Mouse (Mus musculus) inflammation-experienced regulatory T-cells, adult 16 weeks (primary cell): ENCODE data around the gene Arpc4. TPM values are rescaled to one million over a fixed set of nuclear protein-coding genes. Genes with fewer than 3 reads are reported as not detected.

Experiments
- polyA plus RNA-seq: library from polyadenylated mRNA; unstranded; fragments of 100-300 nt; shearing (Covaris generic); gene quantifications from one replicate; pipeline ENCODE4 v1.2.1, GENCODE M21; 2017

Gene Arpc4
- polyA plus RNA-seq, result 579 TPM

DNA sequence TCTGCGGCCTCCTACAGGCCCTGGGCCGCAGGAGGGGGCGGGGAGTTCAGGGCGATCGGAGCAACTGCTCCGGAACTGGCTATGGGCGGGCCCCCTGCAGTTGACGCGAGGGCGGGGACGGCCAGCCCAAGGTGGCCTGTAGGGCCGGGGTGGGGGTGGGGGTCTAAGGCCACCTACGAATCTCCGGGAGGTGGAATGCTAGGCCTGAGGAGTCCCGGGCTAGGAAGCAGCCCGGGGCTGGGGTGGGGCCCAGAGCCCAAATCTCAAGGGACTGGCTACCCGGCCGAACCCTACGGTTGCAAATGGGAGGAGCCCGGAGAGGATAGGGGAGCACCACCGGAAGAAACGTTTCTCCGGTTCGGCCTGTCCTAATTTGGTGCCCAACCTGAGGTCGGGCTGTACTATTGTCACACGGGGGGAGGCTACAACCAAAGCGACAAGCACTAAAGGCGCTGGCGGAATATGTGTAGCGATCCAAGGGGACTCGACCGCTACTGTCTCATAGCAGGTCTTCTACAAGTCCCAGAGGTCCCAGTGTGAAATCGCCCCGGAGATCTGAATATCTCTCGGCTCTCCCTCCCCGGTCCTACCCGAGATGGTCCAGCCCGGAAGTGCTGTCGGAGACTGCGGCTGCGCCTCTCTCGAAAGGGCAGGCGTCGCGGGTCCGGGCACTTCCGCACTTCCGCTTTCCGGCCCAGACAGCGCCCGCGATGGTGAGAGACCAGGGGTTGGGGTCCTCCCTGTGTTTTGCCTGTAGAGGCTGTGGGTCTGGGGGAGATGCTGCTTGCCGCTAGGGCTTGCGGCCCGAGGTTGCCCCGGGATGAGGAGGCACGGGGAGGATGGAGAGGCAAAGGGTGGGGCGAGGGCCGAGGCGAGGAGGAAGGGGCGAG is at the start of gene Arpc4, which contains the start of gene Tada3:
Arpc4 (plus strand) TSS at position 620 of the 890 bp plus-strand sequence.
Tada3 (minus strand) TSS at position 388 of the 890 bp plus-strand sequence.

GRCm38 (mm10) chr6:113343177-113344092 is 34.5 kb upstream of the Arpc4 start, which contains the start of gene Camk1:
Gene Camk1, minus strand, starts transcription at chr6:113343984.

DNA sequence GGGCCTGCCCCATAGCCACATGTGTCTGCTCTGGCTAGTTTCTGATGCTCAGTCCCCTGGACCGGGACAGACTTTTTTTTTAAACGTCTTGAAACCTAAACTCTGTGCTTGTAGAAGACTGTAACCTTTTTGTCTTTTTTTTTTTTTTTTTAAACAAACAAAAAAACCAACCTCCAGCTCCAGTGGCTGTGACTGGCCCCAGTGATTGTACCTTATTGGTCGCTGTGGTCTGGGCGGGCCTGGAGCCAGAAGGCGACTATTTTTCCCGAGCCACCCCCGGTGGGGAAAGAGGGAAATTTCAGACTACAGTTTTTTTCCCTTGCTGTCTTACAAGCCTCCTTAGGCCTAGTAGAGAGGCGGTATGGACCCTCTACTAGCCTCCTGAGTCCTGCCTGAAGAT is 11.0 kb downstream of the Arpc4 start, which contains the start of gene Ttll3:
Ttll3 (plus strand) TSS at position 301 of the 400 bp plus-strand sequence.

DNA sequence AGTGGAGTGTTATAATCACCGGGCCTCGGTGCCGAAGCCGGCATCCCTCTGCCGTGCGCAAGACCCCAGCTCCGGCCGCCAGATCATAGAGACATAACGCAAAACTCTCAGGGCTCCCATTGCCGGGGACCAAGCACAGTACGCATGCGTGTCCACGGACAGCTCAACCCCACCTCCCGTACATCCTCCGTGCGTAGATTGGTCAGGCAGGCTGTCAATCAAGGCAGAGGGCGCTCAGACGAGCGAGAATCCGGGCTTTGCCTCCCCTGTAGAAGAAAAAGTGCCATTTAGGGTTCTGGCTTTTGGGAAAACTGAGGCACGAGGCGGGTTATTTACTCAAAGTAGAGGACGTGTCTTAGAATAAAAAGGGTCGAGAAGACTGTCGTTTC is 41.3 kb downstream of the Arpc4 start, which contains the start of gene Rpusd3:
Rpusd3 (minus strand) TSS at position 142 of the 389 bp plus-strand sequence.

GRCm38 (mm10) chr6:113435664-113436205 is 57.8 kb downstream of the Arpc4 start, which contains the start of gene Cidec:
Gene Cidec, minus strand, starts transcription at chr6:113435760.

Other genes starting within 250 kb of the Arpc4 start
- gene Lhfpl4, start 182.7 kb upstream of the Arpc4 start, polyA plus RNA-seq, result 0.38 TPM
- 56.2 TPM for gene Mtmr14, start 140.3 kb upstream of the Arpc4 start, polyA plus RNA-seq
- gene Cpne9, start 95.8 kb upstream of the Arpc4 start, polyA plus RNA-seq, result not detected
- 54.8 TPM for gene Brpf1, start 71.0 kb upstream of the Arpc4 start, polyA plus RNA-seq
- 12.3 TPM for gene Ogg1, start 51.1 kb upstream of the Arpc4 start, polyA plus RNA-seq
- 5.9 TPM for gene Camk1, start 34.1 kb upstream of the Arpc4 start, polyA plus RNA-seq
- 70.9 TPM for gene Tada3, start 232 bp upstream of the Arpc4 start, polyA plus RNA-seq
- gene Ttll3, start 11.1 kb downstream of the Arpc4 start, polyA plus RNA-seq, result 16.4 TPM
- gene Rpusd3, start 41.2 kb downstream of the Arpc4 start, polyA plus RNA-seq, result 18.0 TPM
- gene Cidec, start 57.6 kb downstream of the Arpc4 start, polyA plus RNA-seq, result not detected
- 61.7 TPM for gene Jagn1, start 64.5 kb downstream of the Arpc4 start, polyA plus RNA-seq
- 0.29 TPM for gene Il17re, start 80.4 kb downstream of the Arpc4 start, polyA plus RNA-seq
- gene Il17rc, start 93.3 kb downstream of the Arpc4 start, polyA plus RNA-seq, result 0.27 TPM
- gene Creld1, start 105.2 kb downstream of the Arpc4 start, polyA plus RNA-seq, result 13.0 TPM
- 0.49 TPM for gene Prrt3, start 123.8 kb downstream of the Arpc4 start, polyA plus RNA-seq
- gene Emc3, start 153.5 kb downstream of the Arpc4 start, polyA plus RNA-seq, result 110 TPM
- 3.7 TPM for gene Fancd2, start 153.6 kb downstream of the Arpc4 start, polyA plus RNA-seq
- not detected for gene Fancd2os, start 222.6 kb downstream of the Arpc4 start, polyA plus RNA-seq
- 261 TPM for gene Brk1, start 226.7 kb downstream of the Arpc4 start, polyA plus RNA-seq
- 48.2 TPM for gene Vhl, start 245.8 kb downstream of the Arpc4 start, polyA plus RNA-seq